Mouse (Mus musculus): ENCODE data around the gene Tulp3.
"Not testable (repeated sequence)": the region's sequence is repeated elsewhere in the genome, so short reads cannot be mapped to it uniquely, and the experiment has no call there.

Tulp3 gene

DNA sequence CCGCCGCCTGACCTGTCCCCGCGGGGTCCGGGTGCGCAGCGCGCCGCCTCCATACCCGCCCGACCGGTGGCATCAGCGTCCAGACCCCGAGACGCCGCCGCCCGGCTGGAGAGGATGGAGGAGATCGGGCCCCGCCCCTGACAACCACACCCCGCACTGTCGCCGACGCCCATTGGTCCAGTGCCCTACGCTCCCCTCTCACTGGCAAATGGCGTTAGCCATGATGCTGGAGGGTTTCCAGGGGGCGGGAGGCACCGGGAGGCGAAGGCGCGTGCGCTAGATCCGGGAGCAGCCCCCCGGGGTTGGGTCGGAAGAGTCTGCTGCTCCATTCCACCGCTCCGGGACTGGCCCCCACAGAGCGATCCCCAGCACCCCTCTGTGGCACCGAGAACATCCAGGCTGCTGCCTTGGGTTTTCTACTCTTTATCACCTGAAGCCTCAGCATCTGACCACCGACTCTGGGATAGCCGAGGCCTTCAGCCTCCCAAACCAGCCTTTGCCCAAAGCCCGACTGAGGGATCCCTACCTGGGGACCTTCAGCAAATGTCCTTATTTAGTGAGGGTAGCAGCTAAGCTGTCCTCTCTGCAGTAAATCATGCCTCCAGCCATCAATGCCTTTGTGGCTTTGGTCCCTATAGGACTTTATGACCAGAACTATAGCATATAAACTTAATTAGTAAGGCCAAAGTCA is at the start of gene Tulp3:
TSS of gene Tulp3 (minus strand) at position 126 of the 691 bp plus-strand sequence.
- DNase-seq, result peak; percentile 87 to 90

DNA sequence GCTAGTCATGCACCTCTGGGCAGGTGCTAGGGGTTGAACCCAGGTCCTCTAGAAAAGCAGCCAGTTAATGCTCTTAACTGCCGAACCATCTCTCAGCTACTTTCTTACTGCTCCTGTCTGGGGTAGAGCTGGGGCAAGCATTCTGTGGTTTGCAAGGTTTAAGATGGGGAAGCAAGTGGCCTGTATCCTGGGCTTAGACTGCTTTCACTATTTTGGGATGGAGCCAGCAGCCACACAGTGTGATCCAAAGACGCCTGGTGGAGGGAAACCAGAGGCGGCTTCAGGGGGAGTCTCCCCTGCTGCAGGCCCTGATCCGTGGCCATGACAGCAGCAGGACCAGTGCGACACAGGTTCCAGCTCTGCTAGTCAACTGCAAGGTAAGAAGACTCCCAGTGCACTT is 49.1 kb upstream of the Tulp3 start:
- DNase-seq, result no peak

DNA sequence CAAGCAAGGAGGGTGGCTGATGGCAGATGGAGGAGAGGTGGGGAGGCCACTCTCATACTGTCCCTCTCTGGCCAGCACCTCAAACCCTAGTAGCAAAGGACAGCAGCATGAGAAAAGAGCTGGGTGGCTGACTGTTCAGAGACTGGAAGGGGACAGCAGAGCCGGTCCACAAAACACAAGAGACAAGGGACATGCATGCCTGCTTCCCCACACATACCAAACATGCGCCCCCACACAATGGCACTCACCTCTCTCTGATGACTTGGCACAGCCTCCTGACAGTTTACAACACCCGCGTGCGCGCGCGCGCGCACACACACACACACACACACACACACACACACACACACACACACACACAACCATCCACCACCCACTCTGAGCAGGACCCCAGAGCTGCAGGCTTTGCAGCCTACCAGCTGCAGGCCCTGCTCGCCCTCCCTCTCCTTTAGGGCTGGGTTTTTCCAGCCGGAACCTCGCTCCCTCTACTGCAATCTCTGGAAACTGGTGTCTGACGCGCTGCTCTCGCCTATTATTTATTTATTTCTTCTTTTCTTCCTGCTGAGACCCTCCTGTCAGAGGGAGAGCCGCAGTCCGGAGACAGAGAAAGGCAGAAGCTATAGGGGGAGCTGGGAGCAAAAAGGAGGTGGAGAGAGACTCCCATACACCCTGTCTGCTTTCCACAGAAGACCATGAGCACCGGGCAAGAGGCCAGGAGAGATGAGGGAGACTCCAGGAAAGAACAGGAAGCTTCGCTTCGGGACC is 44.0 kb upstream of the Tulp3 start:
- no peak for DNase-seq

DNA sequence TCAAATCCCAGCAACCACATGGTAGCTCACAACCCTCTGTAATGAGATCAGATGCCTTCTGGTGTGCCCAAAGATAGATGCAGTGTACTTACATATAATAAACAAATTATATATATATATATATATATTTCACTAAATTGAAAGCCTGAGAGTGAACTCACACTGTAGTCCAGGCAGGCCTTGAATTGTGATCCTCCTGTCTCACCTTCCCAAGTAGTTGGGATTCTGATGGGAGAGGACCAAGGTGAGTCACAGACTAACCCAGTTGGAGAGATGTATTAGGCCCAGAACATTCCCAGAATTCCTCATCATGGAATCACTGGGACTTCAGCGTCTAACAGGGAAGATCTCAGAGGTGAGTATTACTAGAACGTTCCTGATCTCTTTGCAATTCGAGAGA is 43.3 kb upstream of the Tulp3 start, which contains the start of gene Nrip2:
TSS of gene Nrip2 (plus strand) at position 301 of the 400 bp plus-strand sequence.
- no peak for DNase-seq

DNA sequence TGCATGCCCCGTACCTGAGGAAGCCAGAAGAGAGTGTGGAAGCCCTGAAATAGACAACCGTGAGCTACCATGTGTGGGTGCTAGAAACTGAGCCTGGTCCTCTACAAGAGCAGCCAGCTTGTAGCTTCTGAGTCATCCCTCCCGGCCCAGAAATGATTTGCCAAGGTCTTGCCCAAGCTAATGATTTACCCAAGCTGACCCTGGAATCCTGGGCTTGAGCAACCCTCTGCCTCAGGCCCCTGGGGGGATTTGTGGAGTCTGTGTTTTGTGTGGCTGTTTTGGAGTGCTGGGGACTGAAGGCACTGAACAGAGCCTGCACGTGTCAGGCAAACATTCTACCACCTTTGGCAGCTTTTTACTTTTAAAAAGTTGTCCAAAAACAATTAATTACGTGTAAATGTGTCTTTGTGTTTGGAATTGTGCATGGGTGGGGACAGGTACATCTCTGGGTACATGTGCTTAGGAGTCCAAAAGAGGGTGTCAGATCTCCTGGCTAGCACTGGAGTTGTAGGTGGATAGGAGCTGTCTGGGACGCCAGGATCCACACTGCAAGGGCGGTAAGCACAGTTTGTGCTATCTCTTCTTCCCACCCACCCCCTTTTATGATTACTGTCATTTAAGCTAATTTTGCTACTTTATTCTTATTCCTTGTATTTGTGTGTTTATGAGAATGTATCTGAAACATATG is 42.1 kb upstream of the Tulp3 start:
- DNase-seq, result no peak

DNA sequence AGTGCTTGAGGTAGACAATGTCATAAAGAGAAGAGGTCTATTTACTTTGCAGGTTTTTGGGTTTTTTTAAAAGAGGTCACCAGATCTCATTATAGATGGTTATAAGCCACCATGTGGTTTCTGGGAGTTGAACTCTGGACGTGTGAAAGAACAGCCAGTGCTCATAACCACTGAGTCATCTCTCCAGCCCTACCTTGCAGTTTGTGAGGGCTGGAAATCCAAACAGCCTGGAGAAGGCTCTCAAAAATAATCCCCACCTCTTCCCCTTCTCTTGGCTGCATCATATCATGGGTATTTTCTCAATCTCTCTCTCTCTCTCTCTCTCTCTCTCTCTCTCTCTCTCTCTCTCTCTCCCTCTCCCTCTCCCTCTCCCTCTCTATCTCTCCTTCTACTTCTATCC is 35.0 kb upstream of the Tulp3 start:
- no peak for DNase-seq

DNA sequence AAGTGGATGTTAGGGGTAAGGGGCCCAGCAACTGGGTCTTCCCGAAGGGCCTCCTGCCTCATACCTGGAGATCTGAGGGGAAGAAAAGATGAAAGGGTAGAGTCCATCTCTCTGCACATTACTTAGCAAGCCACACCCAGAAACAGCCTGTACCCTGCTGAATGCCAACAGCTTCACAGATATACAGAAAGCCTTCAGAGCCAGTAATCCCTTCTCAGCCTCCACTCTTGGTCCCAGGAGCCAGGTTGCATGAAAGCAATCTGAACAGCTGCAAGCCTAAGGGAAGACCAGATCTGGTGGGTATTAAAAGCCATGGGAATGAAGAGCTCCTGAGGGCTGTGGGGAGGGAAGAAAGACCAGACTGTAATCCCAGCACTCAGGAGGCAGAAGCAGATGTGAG is 33.5 kb upstream of the Tulp3 start:
- DNase-seq, result no peak

DNA sequence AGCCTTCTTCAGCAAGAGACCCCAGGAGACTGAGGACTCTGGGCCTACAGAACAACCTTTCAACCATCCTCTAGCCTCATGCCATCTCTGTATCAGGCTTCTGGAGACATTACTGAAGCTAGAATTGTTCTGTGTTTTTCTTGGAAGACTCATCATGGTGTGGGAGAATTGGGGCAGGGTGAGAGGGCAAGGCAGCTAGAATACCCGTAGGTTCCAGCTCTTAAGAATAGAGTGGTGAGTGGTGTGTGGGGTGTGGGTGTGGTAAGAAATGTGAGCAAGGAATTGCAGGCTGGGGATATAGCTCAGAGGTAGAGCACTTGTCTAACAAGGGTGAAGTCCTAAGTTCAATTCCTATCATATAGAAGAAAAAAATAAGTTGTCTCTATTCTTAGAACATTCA is 29.4 kb upstream of the Tulp3 start:
- DNase-seq, result no peak

DNA sequence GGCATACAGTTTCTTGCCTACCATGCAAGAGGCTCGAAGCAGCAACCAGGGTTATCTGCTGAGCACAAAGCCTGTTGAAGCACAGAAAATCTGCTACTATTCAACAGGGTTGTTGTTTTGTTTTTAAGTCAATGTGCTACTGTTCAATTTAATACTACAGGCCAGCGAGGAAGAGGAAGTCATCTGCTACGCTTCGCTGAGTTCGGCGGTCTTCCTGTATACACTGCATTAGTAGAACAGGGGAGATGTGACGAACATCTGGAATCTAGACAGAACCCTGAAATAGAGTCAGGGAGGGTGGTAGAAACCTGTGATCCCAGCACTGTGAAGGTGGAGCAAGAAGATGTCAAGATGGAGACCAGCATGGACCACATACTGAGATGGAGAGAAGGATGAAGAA is 28.1 kb upstream of the Tulp3 start:
- no peak for DNase-seq

DNA sequence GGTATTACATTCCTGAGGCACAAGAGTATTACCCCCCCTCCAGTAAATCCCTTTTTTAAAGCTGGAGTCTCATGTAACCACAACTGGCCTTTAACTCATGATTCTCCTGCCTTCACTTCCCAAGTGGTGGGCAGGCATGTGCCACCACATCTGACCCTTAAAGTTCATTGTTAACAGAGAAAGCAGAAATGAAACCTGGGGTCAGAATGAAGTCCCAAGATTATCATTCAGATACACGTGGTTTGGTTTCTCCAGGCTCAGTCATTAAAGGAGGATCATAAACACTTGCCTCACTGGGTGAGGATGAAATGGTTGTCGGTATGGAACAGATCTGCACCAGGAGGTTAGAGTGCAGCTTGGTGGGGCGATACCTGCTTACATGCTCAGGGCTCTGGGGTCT is 25.6 kb upstream of the Tulp3 start:
- DNase-seq, result no peak

DNA sequence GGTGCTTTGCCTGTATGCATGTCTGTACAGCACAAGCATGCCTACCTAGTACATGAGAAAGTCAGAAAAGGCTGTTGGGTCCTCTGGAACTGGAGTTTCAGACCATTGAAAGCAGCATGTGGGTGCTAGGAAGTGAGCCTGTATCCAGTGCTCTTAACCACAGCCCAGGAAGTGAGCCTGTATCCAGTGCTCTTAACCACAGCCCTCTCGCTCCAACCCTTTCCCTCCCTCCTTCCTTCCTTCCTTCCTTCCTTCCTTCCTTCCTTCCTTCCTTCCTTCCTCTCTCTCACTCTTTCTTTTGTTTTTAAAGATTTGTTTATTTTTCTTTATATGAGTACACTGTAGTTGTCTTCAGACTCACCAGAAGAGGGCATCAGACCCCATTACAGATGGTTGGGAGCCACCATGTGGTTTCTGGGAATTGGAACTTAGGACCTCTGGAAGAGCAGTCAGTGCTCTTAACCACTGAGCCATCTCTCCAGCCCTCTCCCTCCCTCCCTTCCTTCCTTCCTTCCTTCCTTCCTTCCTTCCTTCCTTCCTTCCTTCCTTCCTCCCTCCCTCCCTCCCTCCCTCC is 25.0 kb upstream of the Tulp3 start:
- DNase-seq, result not testable (repeated sequence)

DNA sequence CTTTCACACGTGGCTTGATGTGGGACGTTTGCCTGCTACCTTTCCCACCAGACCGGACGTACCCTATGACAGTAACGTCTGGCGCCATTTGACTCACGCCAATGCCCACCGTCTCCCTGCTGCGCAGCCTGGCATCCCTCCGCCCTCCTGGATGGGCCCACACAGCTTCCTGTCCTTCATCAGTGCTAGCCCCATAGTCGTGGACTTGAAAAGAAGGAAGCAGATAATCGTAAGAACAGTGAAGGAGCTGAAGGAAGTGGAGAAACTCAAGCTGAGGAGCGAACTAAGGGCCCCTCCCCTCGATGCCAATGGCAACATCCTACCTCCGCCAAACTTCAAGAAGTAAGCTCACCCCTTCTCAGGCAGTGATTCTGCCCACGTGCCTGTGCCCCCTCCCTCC is 24.0 kb upstream of the Tulp3 start:
- DNase-seq, result no peak

DNA sequence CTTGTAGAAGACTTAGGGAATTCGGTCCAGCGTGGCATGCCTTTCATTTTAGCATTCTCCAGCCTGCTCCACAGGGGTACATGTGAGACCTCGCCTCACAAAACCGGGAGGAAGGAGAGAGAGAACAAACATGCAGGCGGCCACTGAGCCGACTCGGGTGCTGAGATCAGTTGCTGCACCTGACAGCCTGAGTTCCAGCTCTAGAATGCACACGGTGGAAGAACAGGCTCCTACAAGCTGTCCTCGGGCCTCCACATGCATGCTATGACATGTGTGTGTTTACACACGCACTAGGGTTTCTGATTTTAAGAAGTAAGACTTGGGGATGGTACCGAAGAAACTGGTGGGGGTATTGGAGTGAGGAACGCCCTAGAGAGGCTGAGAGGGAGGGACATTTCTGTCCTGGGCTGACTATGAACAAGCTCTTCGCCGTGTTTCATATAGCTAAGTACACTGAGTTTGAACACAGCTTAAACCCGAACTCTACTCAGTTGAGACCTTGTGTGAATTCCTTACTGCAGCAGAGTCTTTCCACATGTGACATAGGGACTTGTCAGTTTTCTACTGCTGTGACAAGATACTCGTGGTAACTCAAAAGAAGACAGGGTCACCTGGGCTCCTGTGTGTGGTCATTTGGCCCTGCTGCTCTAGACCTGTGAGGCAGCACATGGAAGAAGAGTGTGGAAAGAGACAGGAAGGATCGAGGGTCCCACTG is 20.9 kb upstream of the Tulp3 start:
- no peak for DNase-seq

DNA sequence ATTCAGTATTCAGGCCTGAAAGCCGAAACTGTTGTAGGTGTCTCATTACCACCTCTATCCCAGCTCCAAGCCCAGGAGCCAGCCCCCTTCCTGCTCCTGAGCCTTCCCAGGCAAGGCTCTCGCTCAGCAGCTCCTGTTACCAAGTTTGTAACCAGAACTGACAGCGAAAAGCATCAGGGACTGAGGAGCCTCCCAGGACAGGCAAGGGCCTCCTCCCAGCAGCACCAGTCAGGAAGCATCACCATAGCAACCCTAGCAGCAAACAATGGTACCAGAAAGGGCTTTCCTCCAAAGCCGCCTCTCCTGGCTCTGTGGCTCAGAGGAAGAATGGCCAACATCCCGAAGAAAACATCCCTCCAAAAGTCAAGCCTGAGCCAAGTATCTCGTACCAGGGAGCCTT is 19.5 kb upstream of the Tulp3 start, which contains the start of the genes Tex52 and Gm44596:
TSS of gene Tex52 (plus strand) at position 265 of the 400 bp plus-strand sequence.
TSS of gene Gm44596 (plus strand) at position 312 of the 400 bp plus-strand sequence.
- no peak for DNase-seq

DNA sequence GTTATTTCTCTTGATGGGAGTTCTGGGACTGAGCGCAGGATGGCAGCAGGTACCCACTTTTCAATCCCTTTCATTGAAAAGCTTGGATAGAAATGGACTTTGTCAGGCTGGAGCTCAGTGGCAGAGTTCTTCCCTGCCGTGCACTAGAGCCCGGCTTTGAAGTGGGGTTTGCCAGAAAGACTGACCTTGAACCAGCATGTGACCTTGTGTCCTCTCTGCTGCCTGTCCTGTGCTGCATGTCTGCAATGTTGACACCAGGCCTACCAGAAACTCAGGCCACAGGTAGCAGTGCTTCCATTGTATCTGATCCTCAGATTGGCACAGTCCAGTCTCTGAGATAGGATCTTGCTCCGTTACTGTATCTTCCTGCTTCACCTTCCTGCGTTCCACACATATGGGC is 14.4 kb upstream of the Tulp3 start:
- DNase-seq, result no peak

DNA sequence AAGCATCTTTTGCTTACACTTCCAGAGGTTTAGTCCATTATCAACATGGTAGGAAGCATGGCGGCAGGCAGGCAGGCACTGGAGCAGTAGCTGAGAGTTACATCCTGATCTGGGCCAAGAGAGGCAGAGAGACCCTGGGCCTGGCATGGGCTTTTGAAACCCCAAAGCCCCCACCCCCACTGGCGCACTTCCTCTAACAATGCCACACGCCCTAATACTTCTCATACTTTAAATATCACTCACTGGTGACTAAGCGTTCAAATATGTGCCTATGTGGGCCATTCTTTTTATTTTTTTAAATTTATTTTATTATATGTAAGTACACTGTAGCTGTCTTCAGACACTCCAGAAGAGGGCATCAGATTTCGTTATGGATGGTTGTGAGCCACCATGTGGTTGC is 10.8 kb upstream of the Tulp3 start:
- DNase-seq, result no peak

DNA sequence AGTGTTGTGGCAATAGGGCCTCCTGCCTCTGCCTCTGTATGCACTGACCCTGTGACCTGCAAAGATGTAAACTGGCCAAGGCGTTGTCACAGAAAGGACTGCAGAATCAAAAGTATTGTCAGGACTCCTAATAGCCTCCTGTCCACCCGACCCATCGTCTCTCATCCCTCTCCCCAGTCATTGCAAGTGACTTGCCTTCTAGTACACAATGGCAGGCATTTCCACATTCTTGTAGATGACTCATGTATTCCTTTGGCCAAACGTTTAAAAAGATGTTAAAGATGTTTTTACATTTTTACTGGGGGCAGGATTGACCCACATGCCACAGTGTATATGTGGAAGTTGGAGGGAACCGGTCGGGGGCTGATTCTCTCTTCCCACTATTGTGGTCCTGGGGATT is 9.1 kb upstream of the Tulp3 start:
- DNase-seq, result no peak

DNA sequence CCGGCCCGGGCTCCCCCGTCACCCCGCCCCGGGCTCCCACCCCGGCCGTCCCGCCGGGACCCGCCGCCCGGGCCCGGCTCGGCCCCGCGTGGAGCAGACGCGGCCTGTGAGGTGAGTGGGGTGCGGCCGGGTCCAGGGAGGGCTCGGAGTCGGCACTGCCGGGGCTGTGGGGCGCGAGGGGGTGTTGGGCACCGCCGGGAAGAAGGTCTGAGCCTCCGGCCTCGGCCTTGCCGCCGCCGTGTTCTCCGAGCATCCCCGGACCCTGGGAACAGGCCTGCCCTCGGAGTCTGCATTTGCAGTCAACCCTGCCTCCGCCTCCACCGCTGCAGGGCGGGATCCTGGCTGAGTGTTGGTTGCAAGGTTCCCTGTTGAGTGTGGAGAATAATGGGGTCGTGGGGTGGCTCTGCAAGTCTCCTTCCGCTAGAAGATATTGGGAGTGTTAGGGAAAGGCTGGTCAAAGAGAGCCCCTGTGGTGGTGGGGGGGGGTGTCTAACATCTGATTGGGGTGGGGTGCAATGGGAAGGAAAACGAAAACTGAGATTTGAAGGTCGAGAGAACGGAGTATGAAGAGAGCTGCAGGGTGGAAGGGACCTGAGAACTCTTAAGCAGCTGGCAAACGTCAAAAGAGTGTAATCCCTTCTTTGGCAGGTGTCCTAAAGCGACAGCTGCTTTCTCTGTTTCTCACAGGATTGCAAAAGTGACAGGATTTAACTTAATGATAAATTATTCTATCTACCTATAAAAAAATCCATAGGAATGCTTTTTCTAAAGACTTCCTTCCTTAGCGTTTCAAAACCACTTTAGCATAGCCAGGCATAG is 7.6 kb upstream of the Tulp3 start:
- DNase-seq, result no peak

DNA sequence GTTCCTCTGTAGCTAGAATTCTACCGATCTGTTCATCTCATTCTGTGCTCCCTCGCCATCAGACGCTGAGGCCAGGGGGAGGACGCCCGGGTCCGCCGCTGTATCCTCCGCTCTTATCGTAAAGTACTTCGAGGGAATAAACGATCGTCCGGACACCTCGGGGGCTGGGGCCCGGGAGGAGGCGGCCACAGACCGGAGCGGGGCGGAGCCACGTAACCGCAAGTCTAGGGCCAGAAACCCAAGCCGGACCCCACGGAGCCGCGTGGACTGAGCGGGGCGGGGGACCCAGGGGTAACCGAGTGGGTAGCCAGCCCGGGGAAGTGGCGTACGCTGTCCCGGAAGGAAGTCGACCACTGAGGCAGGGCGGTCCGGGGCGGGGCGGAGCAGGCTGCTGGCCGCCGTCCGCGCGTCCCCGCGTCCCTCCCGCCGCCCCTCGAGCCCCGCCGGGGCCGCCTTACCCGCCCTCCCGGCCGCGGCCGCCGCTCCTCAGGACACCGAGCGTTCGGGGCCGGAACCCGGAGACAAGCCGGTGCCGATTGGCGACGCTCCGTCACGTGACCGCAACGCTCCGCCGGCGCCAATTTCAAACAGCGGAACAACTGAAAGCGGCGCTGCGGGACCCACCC is 6.8 kb upstream of the Tulp3 start, which contains the start of the genes Rhno1 and Foxm1:
TSS of gene Rhno1 (minus strand) at position 531 of the 626 bp plus-strand sequence.
TSS of gene Foxm1 (plus strand) at position 587 of the 626 bp plus-strand sequence.
- DNase-seq, result peak; percentile 86 to 87

DNA sequence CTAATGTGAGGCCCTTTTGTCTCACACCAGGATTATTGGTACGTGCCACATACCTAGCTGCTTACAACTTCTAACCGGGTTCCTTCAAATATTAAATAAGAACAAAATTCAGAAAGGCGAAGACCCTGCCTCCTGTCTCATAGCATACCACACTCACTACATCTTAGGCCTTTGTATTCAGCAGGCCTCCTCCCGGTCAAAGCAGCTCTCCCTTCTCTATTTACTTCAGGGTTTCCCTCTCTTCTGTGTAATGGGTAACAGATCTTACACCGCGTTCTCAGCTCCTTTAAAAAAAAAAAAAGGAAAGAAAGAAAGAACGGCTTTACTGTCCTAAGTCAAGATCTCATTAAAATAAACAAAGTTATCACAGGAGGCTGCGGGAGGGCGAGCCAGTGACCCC is 6.2 kb upstream of the Tulp3 start:
- no peak for DNase-seq

DNA sequence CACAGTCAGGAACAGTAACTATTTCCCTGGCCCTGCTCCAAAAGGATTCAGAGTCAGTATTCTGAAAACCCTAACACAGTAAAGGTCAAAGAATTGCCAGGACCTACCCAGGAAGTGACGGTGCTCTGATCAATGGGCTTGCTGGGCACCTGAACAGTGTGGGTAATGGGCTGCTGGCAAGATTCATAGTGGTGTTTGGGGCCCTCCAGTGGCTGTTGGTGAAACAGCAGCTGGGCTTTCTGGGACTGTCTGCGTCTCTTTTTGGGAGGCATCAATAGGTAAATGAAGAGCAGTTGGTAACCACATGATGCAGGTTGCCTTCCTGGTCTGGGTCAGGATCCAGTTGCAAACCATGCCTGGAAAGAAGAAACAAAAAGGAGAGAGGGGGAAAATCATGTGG is 3.3 kb upstream of the Tulp3 start:
- peak; percentile 67 to 76 for DNase-seq
